Mouse (Mus musculus) stomach, postnatal 0 days (tissue): ENCODE results near the gene 4930415O20Rik.

Experiments used
- CTCF ChIP-seq: IDR thresholded peaks from 2 replicates; pipeline ENCODE4 v1.5.1; 2016; ENCODE audit warnings: antibody characterized with exemption, low read depth, mild to moderate bottlenecking, moderate library complexity
- EP300 ChIP-seq: optimal IDR thresholded peaks from 2 replicates; pipeline ENCODE3; 2016; ENCODE audit warnings: antibody characterized with exemption

DNA sequence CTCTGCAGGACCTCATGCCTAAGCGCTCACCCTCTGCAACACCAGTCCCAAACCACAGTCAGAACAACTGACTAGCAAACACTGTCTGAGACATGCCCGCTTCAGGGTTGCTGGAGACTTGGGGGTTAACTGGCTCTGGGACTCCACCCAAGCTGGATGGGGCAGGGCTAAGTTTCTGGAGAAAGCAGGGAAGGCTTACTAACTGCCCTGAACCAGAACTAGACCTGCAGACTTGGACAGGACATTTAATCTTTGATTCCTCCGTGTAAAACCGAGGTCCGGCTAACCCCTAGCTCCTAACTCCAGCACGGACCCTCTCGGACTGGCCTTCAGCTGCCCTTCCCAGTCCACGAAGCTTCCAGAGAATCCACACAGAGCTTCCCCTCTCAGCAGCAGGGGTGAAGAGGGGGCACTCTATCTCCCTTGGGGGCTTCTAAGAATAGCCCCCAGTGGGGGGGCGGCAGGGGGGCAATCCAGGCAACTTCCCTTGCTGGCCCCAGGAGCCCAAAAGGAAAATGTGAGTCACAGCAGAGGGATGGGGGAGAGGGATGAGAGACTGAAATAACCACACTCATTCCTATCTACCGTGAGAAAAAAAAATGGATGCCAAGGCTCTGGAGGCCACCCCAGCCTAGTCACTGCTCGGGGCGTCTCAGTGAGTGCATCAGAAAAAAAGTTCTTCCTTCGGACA, 31.5 kb downstream of the 4930415O20Rik start:
- no peak for TF ChIP-seq CTCF
- no peak for TF ChIP-seq EP300
